Mouse (Mus musculus): ENCODE results near the gene Ccdc71. TPM values are rescaled to one million over a fixed set of nuclear protein-coding genes. Genes with fewer than 3 reads are reported as not detected.
A peak's percentile ranks its signal among the peaks of the same experiment; 100 is the strongest.

Ccdc71 gene
- polyA plus RNA-seq, 1 experiment from 2014 or later: 50.7 TPM

DNA sequence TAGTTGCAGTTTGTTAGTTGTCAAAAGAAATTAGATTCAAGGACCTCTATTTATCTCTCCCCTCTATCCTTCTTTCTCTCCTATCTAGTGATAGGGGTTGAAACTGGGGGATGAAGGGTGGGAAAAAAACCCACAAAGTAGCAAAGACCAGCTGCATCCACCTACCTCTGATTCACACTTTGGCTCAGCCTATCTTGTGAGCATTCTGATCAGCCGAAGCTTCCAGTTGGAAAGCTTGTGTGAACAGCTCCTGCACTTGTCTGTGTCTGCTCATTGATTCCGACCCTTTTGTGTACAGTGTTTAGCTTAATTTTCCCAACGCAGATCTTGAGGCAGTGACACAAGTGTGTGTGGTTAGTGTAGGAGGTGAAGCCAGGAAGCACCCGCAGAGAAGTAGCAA, 6.9 kb upstream of the Ccdc71 start:
- H3K4me3 ChIP-seq (ENCODE audit: low read length): no peak overlapping the region
- no peak for ATAC-seq (ENCODE audit: low FRiP score, low TSS enrichment)
- no peaks in the 10 kb centered on the region for H3K27me3 ChIP-seq (ENCODE audit: control insufficient read depth, insufficient read depth, low read length)
- H3K4me1 ChIP-seq (ENCODE audit: control insufficient read depth, insufficient read depth, low read length): peaks cover 20% of the 10 kb centered on the region; the same call in 1 of the 2 replicates
- H3K9me3 ChIP-seq (ENCODE audit: control insufficient read depth, low read length): no peaks in the 10 kb centered on the region
- peak overlapping the region; percentile 70; the same call in 1 of the 2 replicates for H3K9ac ChIP-seq (ENCODE audit: low read depth, low read length)
- H3K27ac ChIP-seq (ENCODE audit: low read depth, low read length): no peak overlapping the region; the same call in 1 of the 2 replicates
- no peaks in the 10 kb centered on the region; the same call in 1 of the 2 replicates for H3K36me3 ChIP-seq (ENCODE audit: control insufficient read depth, insufficient read depth, low read length)
- 80% methylated on average over 4 of the region's 4 CpGs for WGBS
- no peak overlapping the region for H3K4me2 ChIP-seq (replicated peaks; ENCODE audit: low read depth, low read length)

DNA sequence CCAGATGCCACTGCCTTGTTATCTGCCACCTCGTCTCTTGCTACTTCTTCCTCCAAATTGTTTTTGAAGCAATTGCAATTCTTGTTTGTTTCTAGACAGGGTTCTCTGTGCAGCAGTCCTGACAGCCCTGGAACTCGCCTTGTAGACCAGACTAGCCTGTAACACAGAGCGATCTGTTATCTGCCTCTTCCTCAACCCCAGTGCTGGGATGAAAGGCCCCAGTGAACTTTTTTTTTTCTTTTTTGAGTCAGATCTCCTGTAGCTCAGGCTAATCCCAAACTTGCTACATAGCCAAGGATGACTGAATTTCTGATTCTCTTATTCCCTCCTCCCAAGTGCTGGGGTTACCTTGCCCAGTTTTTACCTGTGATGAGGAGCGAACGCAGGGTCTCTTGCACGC, 5.9 kb upstream of the Ccdc71 start:
- Histone ChIP-seq H3K36me3 (ENCODE audit: control insufficient read depth, insufficient read depth, low read length) (no peaks in the 10 kb centered on the region), H3K9me3 (ENCODE audit: control insufficient read depth, low read length) (no peaks in the 10 kb centered on the region), H3K4me1 (ENCODE audit: control insufficient read depth, insufficient read depth, low read length) (peaks cover 19% of the 10 kb centered on the region; the same call in 1 of the 2 replicates), H3K27me3 (ENCODE audit: control insufficient read depth, insufficient read depth, low read length) (no peaks in the 10 kb centered on the region), H3K4me3 (ENCODE audit: low read length) (no peak overlapping the region), H3K4me2 (replicated peaks; ENCODE audit: low read depth, low read length) (no peak overlapping the region), H3K9ac (ENCODE audit: low read depth, low read length) (peak overlapping the region; percentile 4; the same call in 1 of the 2 replicates), H3K27ac (ENCODE audit: low read depth, low read length) (no peak overlapping the region)
- WGBS: 86% methylated on average over 6 of the region's 6 CpGs
- no peak for ATAC-seq (ENCODE audit: low FRiP score, low TSS enrichment)

DNA sequence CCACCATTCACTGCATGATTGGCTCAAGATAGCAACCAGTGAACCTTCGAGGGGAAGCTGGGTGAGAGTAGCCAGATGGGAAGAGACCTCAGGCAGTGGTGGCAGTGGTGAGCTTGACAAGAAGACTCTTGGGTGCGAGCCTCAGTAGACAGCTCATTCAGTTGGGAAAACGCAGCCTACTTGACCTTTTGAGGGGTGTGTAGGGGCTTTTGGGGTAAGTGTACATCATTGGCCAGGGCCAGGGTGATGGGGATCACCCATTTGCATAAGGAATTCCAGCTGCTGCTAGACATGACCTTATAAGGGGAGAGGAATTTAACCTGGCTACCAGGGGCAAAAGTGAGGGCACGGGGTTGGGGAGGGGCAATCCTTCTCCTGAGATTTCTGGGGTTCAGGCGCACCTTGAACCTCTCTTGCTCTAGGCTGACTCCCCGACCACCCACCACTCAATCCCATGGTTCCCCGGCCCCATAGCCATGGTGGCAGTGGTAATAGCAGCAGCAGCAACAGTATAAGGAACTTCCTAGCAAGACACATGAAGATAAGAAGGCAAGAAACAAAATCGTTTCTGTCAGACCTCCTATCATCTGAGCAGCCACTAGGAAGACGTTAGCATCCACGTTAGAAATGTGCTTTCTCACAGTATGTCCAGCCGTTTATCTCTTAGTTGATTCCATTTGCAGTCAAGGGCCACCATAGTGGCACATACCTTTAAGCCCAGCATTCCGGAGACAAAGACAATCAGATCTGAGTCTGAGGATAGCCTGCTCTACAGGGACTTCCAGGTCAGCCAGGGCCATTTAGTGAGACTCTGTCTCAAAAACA, 4.4 kb upstream of the Ccdc71 start:
- 71% methylated on average over 12 of the region's 12 CpGs for WGBS
- Histone ChIP-seq H3K9ac (ENCODE audit: low read depth, low read length) (no peak overlapping the region), H3K4me1 (ENCODE audit: control insufficient read depth, insufficient read depth, low read length) (peaks cover 5% of the 10 kb centered on the region; the same call in 1 of the 2 replicates), H3K4me2 (replicated peaks; ENCODE audit: low read depth, low read length) (no peak overlapping the region), H3K27ac (ENCODE audit: low read depth, low read length) (no peak overlapping the region), H3K36me3 (ENCODE audit: control insufficient read depth, insufficient read depth, low read length) (no peaks in the 10 kb centered on the region), H3K27me3 (ENCODE audit: control insufficient read depth, insufficient read depth, low read length) (no peaks in the 10 kb centered on the region), H3K4me3 (ENCODE audit: low read length) (no peak overlapping the region), H3K9me3 (ENCODE audit: control insufficient read depth, low read length) (no peaks in the 10 kb centered on the region)
- no peak for ATAC-seq (ENCODE audit: low FRiP score, low TSS enrichment)

DNA sequence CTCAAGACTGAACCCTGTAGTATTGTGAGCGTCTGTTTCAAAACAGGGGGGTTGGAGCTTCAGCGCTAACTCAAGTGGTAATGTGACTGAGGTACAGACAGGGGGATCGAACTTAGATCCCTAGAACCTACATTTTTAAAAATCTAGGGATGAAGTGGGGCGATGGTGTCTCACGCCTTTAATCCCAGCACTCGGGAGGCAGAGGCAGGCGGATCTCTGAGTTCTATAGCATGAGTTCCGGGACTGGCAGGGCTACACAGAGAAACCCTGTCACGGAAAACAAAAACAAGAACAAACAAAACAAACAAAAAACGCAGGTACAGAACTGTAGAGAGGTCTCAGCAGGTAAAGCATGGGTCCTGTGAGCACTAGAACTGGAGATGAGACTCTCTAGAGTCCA, 3.4 kb upstream of the Ccdc71 start:
- Histone ChIP-seq H3K9ac (ENCODE audit: low read depth, low read length) (no peak overlapping the region), H3K4me1 (ENCODE audit: control insufficient read depth, insufficient read depth, low read length) (peaks cover 6% of the 10 kb centered on the region), H3K9me3 (ENCODE audit: control insufficient read depth, low read length) (no peaks in the 10 kb centered on the region), H3K27me3 (ENCODE audit: control insufficient read depth, insufficient read depth, low read length) (no peaks in the 10 kb centered on the region), H3K27ac (ENCODE audit: low read depth, low read length) (no peak overlapping the region), H3K36me3 (ENCODE audit: control insufficient read depth, insufficient read depth, low read length) (no peaks in the 10 kb centered on the region), H3K4me2 (replicated peaks; ENCODE audit: low read depth, low read length) (no peak overlapping the region), H3K4me3 (ENCODE audit: low read length) (no peak overlapping the region)
- no peak for ATAC-seq (ENCODE audit: low FRiP score, low TSS enrichment)
- 88% methylated on average over 10 of the region's 10 CpGs for WGBS

DNA sequence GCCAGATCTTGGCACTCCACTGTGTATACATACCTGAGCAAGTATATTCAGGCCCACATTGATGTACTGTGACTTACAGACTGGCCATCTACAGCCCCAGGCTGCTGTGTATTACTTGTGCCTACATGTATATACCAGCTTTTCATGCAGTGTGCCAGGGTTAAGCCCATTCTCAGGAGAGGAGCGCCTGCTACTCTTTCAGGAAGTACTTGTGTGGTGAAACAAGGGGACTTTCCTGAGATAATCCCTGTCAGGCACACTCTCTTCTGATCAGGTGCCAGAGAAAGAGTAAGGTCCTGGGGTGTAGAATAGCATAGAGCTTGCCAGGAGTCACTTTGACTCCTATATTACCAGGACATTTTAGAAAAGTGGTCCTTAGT, 398 bp upstream of the Ccdc71 start:
- Histone ChIP-seq H3K36me3 (ENCODE audit: control insufficient read depth, insufficient read depth, low read length) (peaks cover 21% of the 10 kb centered on the region), H3K27ac (ENCODE audit: low read depth, low read length) (peak overlapping the region; percentile 93), H3K27me3 (ENCODE audit: control insufficient read depth, insufficient read depth, low read length) (no peaks in the 10 kb centered on the region), H3K9me3 (ENCODE audit: control insufficient read depth, low read length) (no peaks in the 10 kb centered on the region), H3K4me1 (ENCODE audit: control insufficient read depth, insufficient read depth, low read length) (peaks cover 14% of the 10 kb centered on the region), H3K9ac (ENCODE audit: low read depth, low read length) (no peak overlapping the region), H3K4me2 (replicated peaks; ENCODE audit: low read depth, low read length) (peak overlapping the region; percentile 86), H3K4me3 (ENCODE audit: low read length) (peak overlapping the region; percentile 87)
- 91% methylated on average over 1 of the region's 1 CpGs for WGBS
- ATAC-seq (ENCODE audit: low FRiP score, low TSS enrichment): no peak

- Histone ChIP-seq H3K4me3 (ENCODE audit: low read length) (peak within 1 kb of the TSS; percentile 87), H3K36me3 (ENCODE audit: control insufficient read depth, insufficient read depth, low read length) (peaks cover 32% of the 10 kb centered on the region), H3K27me3 (ENCODE audit: control insufficient read depth, insufficient read depth, low read length) (no peaks in the 10 kb centered on the region), H3K4me2 (replicated peaks; ENCODE audit: low read depth, low read length) (peak within 1 kb of the TSS; percentile 86), H3K4me1 (ENCODE audit: control insufficient read depth, insufficient read depth, low read length) (peaks cover 14% of the 10 kb centered on the region), H3K9me3 (ENCODE audit: control insufficient read depth, low read length) (no peaks in the 10 kb centered on the region), H3K27ac (ENCODE audit: low read depth, low read length) (peak within 1 kb of the TSS; percentile 93), H3K9ac (ENCODE audit: low read depth, low read length) (peak within 1 kb of the TSS; percentile 88)
- ATAC-seq (ENCODE audit: low FRiP score, low TSS enrichment): peak; percentile 14; the same call in 1 of the 2 replicates
- WGBS: 18% methylated on average over 11 of the region's 11 CpGs
Observed at GRCm38 (mm10) chr9:108461181-108461631, 879 bp downstream of the Ccdc71 start, which contains the start of gene Klhdc8b. TSS of gene Klhdc8b (minus strand) at chr9:108461581.

GRCm38 (mm10) chr9:108461675-108462074, 1.3 kb downstream of the Ccdc71 start:
- WGBS: 86% methylated on average over 5 of the region's 5 CpGs
- Histone ChIP-seq H3K4me2 (replicated peaks; ENCODE audit: low read depth, low read length) (peak overlapping the region; percentile 86), H3K27ac (ENCODE audit: low read depth, low read length) (peak overlapping the region; percentile 93; the same call in 1 of the 2 replicates), H3K9ac (ENCODE audit: low read depth, low read length) (peak overlapping the region; percentile 88; the same call in 1 of the 2 replicates), H3K9me3 (ENCODE audit: control insufficient read depth, low read length) (no peaks in the 10 kb centered on the region), H3K27me3 (ENCODE audit: control insufficient read depth, insufficient read depth, low read length) (no peaks in the 10 kb centered on the region), H3K4me3 (ENCODE audit: low read length) (peak overlapping the region; percentile 87), H3K4me1 (ENCODE audit: control insufficient read depth, insufficient read depth, low read length) (peaks cover 14% of the 10 kb centered on the region), H3K36me3 (ENCODE audit: control insufficient read depth, insufficient read depth, low read length) (peaks cover 35% of the 10 kb centered on the region)
- no peak for ATAC-seq (ENCODE audit: low FRiP score, low TSS enrichment)

- Histone ChIP-seq H3K4me3 (ENCODE audit: low read length) (peak overlapping the region; percentile 87; the same call in 1 of the 2 replicates), H3K27me3 (ENCODE audit: control insufficient read depth, insufficient read depth, low read length) (no peaks in the 10 kb centered on the region), H3K36me3 (ENCODE audit: control insufficient read depth, insufficient read depth, low read length) (peaks cover 35% of the 10 kb centered on the region), H3K9ac (ENCODE audit: low read depth, low read length) (no peak overlapping the region), H3K9me3 (ENCODE audit: control insufficient read depth, low read length) (no peaks in the 10 kb centered on the region), H3K4me2 (replicated peaks; ENCODE audit: low read depth, low read length) (peak overlapping the region; percentile 86; the same call in 1 of the 2 replicates), H3K4me1 (ENCODE audit: control insufficient read depth, insufficient read depth, low read length) (peaks cover 14% of the 10 kb centered on the region), H3K27ac (ENCODE audit: low read depth, low read length) (peak overlapping the region; percentile 93; the same call in 1 of the 2 replicates)
- WGBS: 69% methylated on average over 10 of the region's 10 CpGs
- peak; percentile 13 for ATAC-seq (ENCODE audit: low FRiP score, low TSS enrichment)
Observed at GRCm38 (mm10) chr9:108462192-108462591, 1.9 kb downstream of the Ccdc71 start.

GRCm38 (mm10) chr9:108463713-108464112, 3.4 kb downstream of the Ccdc71 start:
- Histone ChIP-seq H3K4me2 (replicated peaks; ENCODE audit: low read depth, low read length) (no peak overlapping the region), H3K4me3 (ENCODE audit: low read length) (no peak overlapping the region), H3K4me1 (ENCODE audit: control insufficient read depth, insufficient read depth, low read length) (peaks cover 14% of the 10 kb centered on the region), H3K27ac (ENCODE audit: low read depth, low read length) (no peak overlapping the region), H3K9ac (ENCODE audit: low read depth, low read length) (no peak overlapping the region), H3K27me3 (ENCODE audit: control insufficient read depth, insufficient read depth, low read length) (no peaks in the 10 kb centered on the region), H3K9me3 (ENCODE audit: control insufficient read depth, low read length) (peaks cover 3% of the 10 kb centered on the region; the same call in 1 of the 2 replicates), H3K36me3 (ENCODE audit: control insufficient read depth, insufficient read depth, low read length) (peaks cover 38% of the 10 kb centered on the region)
- 94% methylated on average over 9 of the region's 9 CpGs for WGBS
- no peak for ATAC-seq (ENCODE audit: low FRiP score, low TSS enrichment)
